Mouse (Mus musculus) thymus, adult 2 months (tissue): ENCODE data around the gene Dennd1a.

ENCODE experiments used
- CTCF ChIP-seq: fragments of 200-500 bp; IDR thresholded peaks from 2 replicates; pipeline ENCODE4 v1.5.1; 2012; ENCODE audit warnings: mild to moderate bottlenecking, control low read depth, low read length, moderate library complexity, borderline replicate concordance; ENCODE audit not compliant: control insufficient read depth, poor library complexity, insufficient read depth; ENCODE audit errors: extremely low read depth
- POLR2A ChIP-seq: fragments of 200-500 bp; IDR thresholded peaks from 2 replicates; pipeline ENCODE4 v1.6.1; 2012; ENCODE audit warnings: mild to moderate bottlenecking, low read length, control low read depth, moderate library complexity; ENCODE audit not compliant: control insufficient read depth, poor library complexity, insufficient read depth; ENCODE audit errors: extremely low read depth

DNA sequence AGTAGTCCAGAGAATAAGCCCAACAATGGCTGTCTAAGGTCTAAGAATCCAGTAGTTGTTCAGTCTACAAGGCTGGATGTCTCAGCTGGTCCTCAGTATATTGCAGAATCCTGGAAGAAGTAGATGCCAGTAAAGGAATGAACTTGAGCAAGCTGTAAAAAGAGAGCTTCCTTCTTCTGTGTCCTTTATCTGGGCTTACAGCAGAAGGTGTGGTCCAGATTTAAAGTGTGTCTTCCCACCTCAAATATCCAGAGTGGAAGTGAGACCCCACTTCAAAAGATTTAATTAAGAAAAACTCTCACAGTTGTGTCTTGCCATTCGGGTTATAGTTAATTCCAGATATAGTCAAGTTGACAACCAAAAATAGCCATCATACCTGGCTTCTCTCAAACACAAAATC, 162.5 kb downstream of the Dennd1a start:
- TF ChIP-seq POLR2A = no peak
- TF ChIP-seq CTCF = no peak
